Mouse (Mus musculus) neural tube, embryonic 11.5 days (tissue): ENCODE measurements at regions not wholly inside any gene's neighbourhood (a gene's known extent, or its start where the extent isn't known, plus 50 kb on each side); places are given as distances from the start of the nearest gene placed in this dataset.

ENCODE experiments used
- ATAC-seq: fragments of 200-750 bp; cut with Nextera tagmentation; 2 replicates; pipeline ENCODE4 v1.8.0; 2017; ENCODE audit warnings: moderate number of reproducible peaks, mild to moderate bottlenecking, moderate TSS enrichment, moderate library complexity; ENCODE audit not compliant: insufficient read depth, low FRiP score, low TSS enrichment
- DNase-seq: peaks from one replicate; pipeline ENCODE4 v3.0.0-alpha.2; 2015; ENCODE audit warnings: low spot score
- H3K27ac ChIP-seq: fragments of 300-500 bp; sonication (generic); 2 replicates; pipeline ENCODE4 v1.5.1; 2014; ENCODE audit warnings: low read depth, mild to moderate bottlenecking, low read length
- H3K27me3 ChIP-seq: fragments of 300-500 bp; sonication (generic); 2 replicates; pipeline ENCODE4 v1.6.1; 2014; ENCODE audit warnings: mild to moderate bottlenecking, low read length, mixed read lengths; ENCODE audit not compliant: control insufficient read depth, insufficient read depth
- H3K36me3 ChIP-seq: fragments of 300-500 bp; sonication (generic); 2 replicates; pipeline ENCODE4 v1.6.1; 2014; ENCODE audit warnings: mild to moderate bottlenecking, low read length, moderate library complexity, mixed read lengths; ENCODE audit not compliant: control insufficient read depth, insufficient read depth
- H3K4me1 ChIP-seq: fragments of 300-500 bp; sonication (generic); 2 replicates; pipeline ENCODE4 v1.6.1; 2014; ENCODE audit warnings: low read length, mixed read lengths; ENCODE audit not compliant: control insufficient read depth, insufficient read depth
- H3K4me2 ChIP-seq: fragments of 300-500 bp; sonication (generic); 2 replicates; pipeline ENCODE4 v1.6.1; 2014; ENCODE audit warnings: low read depth, mild to moderate bottlenecking, moderate library complexity
- H3K4me3 ChIP-seq: fragments of 300-500 bp; sonication (generic); 2 replicates; pipeline ENCODE4 v1.5.1; 2014; ENCODE audit warnings: low read depth, low read length
- H3K9ac ChIP-seq: fragments of 300-500 bp; sonication (generic); 2 replicates; pipeline ENCODE4 v1.6.1; 2014; ENCODE audit warnings: mild to moderate bottlenecking, low read length
- H3K9me3 ChIP-seq: fragments of 300-500 bp; sonication (generic); 2 replicates; pipeline ENCODE4 v1.6.1; 2016; ENCODE audit warnings: low read length; ENCODE audit not compliant: control insufficient read depth
- WGBS: fragments of 180-500 bp; shearing (Covaris S2); extraction: QIAGEN DNeasy Blood & Tissue Kit; methylation state at CpG from one replicate; pipeline ENCODE4 v1.1.7; 2014; 5-methylcytosine and 5-hydroxymethylcytosine counted together

GRCm38 (mm10) chr8:30730366-30730765 is 2698.1 kb upstream of the 5930422O12Rik start:
- Histone ChIP-seq H3K36me3 (no peaks in the 10 kb centered on the region), H3K4me3 (no peak overlapping the region), H3K4me1 (no peaks in the 10 kb centered on the region), H3K27ac (no peak overlapping the region), H3K9me3 (no peaks in the 10 kb centered on the region), H3K9ac (no peak overlapping the region), H3K27me3 (no peaks in the 10 kb centered on the region), H3K4me2 (no peak overlapping the region)
- ATAC-seq (no peak), DNase-seq (no peak)

GRCm38 (mm10) chr8:30732585-30733253 is 2695.8 kb upstream of the 5930422O12Rik start:
- no peaks in the 10 kb centered on the region for H3K4me1 ChIP-seq
- WGBS, result 81% methylated on average over 11 of the region's 11 CpGs
- H3K4me2 ChIP-seq, result no peak overlapping the region
- H3K36me3 ChIP-seq, result no peaks in the 10 kb centered on the region
- DNase-seq (no peak), ATAC-seq (no peak)
- H3K27me3 ChIP-seq, result no peaks in the 10 kb centered on the region
- H3K27ac ChIP-seq, result no peak overlapping the region
- no peak overlapping the region for H3K4me3 ChIP-seq
- no peak overlapping the region for H3K9ac ChIP-seq
- H3K9me3 ChIP-seq, result no peaks in the 10 kb centered on the region

- H3K4me2 ChIP-seq, result no peak overlapping the region
- no peak overlapping the region for H3K27ac ChIP-seq
- H3K36me3 ChIP-seq, result no peaks in the 10 kb centered on the region
- no peaks in the 10 kb centered on the region for H3K27me3 ChIP-seq
- DNase-seq (no peak), ATAC-seq (no peak)
- H3K4me1 ChIP-seq, result no peaks in the 10 kb centered on the region
- WGBS, result 88% methylated on average over 6 of the region's 6 CpGs
- no peaks in the 10 kb centered on the region for H3K9me3 ChIP-seq
- H3K4me3 ChIP-seq, result no peak overlapping the region
- H3K9ac ChIP-seq, result no peak overlapping the region
Observed at GRCm38 (mm10) chr8:30733385-30733784, 2695.1 kb upstream of the 5930422O12Rik start.

GRCm38 (mm10) chr8:30735338-30735737 is 2693.2 kb upstream of the 5930422O12Rik start:
- ATAC-seq, result no peak
- Histone ChIP-seq H3K4me3 (no peak overlapping the region), H3K4me2 (no peak overlapping the region), H3K36me3 (no peaks in the 10 kb centered on the region), H3K27me3 (no peaks in the 10 kb centered on the region), H3K27ac (no peak overlapping the region), H3K9me3 (no peaks in the 10 kb centered on the region), H3K9ac (no peak overlapping the region), H3K4me1 (no peaks in the 10 kb centered on the region)
- 68% methylated on average over 5 of the region's 5 CpGs for WGBS
- DNase-seq, result peak; percentile 10

GRCm38 (mm10) chr8:30735740-30736139 is 2692.8 kb upstream of the 5930422O12Rik start:
- DNase-seq (peak; percentile 12), ATAC-seq (no peak)
- no peaks in the 10 kb centered on the region for H3K4me1 ChIP-seq
- H3K9me3 ChIP-seq, result no peaks in the 10 kb centered on the region
- H3K36me3 ChIP-seq, result no peaks in the 10 kb centered on the region
- no peak overlapping the region for H3K27ac ChIP-seq
- H3K4me2 ChIP-seq, result no peak overlapping the region
- no peaks in the 10 kb centered on the region for H3K27me3 ChIP-seq
- no peak overlapping the region for H3K4me3 ChIP-seq
- no peak overlapping the region for H3K9ac ChIP-seq
- 63% methylated on average over 10 of the region's 10 CpGs for WGBS

- Histone ChIP-seq H3K27me3 (no peaks in the 10 kb centered on the region), H3K36me3 (no peaks in the 10 kb centered on the region), H3K27ac (no peak overlapping the region), H3K4me2 (no peak overlapping the region), H3K4me3 (no peak overlapping the region), H3K9ac (no peak overlapping the region), H3K4me1 (no peaks in the 10 kb centered on the region), H3K9me3 (no peaks in the 10 kb centered on the region)
- 87% methylated on average over 3 of the region's 3 CpGs for WGBS
- ATAC-seq (no peak), DNase-seq (no peak)
Observed at GRCm38 (mm10) chr8:30746874-30747273, 2681.6 kb upstream of the 5930422O12Rik start.
